Mouse (Mus musculus) adipocyte (in vitro differentiated cells): ENCODE measurements around the gene Ssh1.

Experiments
- DNase-seq: peaks from one replicate; pipeline ENCODE4 v3.0.0-alpha.2; 2016; ENCODE audit warnings: low spot score

The Ssh1 gene

DNA sequence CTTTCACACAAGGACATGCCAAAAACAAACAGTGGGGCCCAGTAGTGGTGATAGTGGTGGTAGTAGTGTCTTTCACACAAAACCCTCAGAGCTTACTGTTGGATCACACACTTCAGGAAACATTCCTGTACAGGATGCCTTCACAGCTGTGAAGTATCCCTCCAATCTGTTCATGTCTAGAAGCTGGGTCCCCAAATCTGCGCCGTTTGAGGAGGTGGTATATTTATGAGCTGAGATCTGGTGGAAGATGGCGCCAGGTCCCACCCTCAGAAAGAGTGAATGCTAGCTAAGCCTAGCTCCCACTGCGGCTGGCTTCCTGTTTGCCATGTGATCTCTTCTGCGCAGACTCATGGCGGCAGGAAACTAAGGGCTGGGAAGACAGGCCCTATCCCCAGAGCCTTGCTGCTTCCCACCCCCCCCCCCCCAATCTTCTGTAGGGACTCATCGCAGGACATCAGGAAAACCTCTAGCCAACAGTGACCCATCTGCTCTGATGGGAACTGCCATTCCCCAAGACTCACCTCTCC is 28.0 kb downstream of the Ssh1 start:
- DNase-seq: no peak

DNA sequence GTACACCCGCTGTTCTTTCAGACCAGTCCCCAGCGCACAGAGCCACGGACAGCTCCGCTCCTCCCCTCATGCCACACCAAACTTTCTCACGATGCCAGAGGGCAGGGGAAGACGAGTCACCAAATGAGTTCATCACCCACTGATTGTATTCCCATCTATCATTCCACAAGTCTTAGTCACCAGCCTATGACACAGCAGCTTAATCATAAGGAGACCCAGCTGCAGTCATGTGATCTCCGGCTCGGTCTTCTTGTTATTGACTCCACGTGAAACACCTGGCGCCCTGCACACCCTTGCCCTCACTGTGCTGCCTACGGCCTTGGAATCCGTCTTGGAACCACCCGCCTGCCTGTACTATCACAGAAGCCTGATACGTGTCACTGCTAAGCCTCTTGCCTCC is 28.7 kb downstream of the Ssh1 start:
- DNase-seq: no peak

GRCm38 (mm10) chr5:113961776-113962175 is 31.9 kb downstream of the Ssh1 start:
- no peak for DNase-seq

DNA sequence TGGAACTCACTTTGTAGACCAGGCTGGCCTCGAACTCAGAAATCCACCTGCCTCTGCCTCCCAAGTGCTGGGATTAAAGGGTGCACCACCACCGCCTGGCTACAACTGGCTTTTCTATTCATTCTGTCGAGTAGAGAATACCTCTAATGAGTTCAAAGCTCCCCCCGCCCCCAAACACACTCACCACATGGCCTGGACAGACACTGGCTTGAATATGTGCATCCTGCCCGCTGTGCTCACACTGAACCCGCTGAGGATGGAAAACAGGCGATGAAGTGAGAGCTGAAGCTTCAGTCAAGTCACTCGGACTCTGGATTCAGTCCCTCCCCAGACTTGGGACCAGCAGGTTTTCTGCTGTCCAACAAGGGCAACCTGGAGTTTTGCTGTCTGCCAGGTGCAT is 33.3 kb downstream of the Ssh1 start:
- no peak for DNase-seq

DNA sequence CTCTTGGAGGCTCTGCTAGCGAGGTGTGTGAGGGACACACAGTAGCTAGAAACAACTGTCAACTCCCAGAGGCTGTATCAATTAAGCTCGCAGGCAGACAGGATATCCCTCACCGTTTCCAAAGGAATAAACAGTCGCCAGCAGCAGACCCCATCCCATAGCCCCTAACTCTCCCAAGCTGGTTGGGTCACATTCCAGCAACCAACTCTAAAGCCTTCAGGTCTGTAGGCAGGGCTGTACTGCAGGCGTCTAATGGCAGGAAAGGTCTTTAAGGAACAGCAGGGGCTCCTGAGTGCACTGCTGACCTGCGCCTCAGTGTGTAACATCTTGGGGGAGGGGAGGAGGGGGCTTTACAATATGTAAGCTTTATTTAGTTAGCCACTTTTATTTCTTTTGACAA is 34.7 kb downstream of the Ssh1 start:
- DNase-seq: no peak

DNA sequence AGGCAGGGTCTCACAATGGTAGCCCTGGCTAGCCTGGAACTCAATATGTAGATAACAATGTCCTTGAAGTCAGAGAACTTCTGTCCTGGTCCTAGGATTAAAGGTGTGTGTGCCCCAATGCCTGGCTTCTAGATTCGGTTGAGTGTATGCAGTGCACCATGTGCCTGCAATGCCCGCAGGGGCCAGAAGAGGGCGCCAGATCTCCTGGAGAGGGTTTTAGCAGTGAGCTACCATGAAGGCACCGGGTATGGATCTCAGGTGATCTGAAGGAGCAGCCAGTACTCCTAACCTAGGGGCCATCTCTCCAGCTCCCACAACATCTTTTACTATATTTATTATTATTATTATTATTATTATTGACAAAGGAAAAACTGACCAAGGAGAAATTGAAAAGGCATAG is 37.2 kb downstream of the Ssh1 start:
- peak; percentile 80 for DNase-seq

GRCm38 (mm10) chr5:113955691-113956090 is 38.0 kb downstream of the Ssh1 start:
- no peak for DNase-seq

GRCm38 (mm10) chr5:113955281-113955680 is 38.4 kb downstream of the Ssh1 start:
- no peak for DNase-seq

DNA sequence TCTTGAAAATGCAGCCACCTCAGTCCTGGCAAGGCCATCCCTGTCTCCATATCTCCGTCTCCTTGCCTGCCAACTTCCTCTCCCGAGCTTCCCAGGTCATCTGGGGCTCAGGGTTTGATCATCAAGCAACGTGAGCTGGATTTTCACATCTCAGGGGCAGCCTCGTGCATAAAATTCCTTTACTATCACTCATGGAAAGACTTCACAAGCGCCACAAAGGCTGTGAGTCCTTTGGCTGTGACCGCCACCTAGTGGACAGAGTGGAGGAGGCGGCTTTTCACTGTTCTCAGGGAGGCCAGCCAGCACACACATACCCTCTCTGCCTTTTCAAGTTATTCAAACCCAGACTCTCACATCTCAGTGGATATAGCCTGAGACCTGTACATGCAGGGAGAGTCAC is 39.3 kb downstream of the Ssh1 start:
- DNase-seq: peak; percentile 88

DNA sequence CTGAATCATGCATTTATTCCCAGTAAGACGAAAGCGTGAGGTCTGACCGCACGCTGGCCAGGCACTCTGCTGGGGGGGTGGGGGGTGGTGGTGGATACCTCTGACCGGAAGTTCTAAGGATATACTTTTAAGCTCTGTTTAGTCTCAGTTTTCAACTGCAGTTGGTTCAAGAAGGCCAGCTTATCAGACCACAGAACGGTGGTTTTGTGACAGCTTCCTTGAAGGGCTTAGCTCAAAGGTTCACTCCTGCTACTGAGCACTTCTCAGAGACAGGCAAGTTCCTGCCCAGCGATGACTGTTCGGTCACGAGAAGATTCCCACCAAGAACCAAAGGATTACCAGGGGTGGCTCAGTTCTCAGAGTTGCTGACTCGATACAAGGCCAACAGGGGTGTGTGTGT is 41.2 kb downstream of the Ssh1 start:
- DNase-seq: no peak

- DNase-seq: no peak
These were observed 42.0 kb downstream of the Ssh1 start for GRCm38 (mm10) chr5:113951693-113952071.

- no peak for DNase-seq
These were observed 42.7 kb downstream of the Ssh1 start for GRCm38 (mm10) chr5:113950786-113951692.

GRCm38 (mm10) chr5:113950133-113950532 is 43.6 kb downstream of the Ssh1 start:
- no peak for DNase-seq

DNA sequence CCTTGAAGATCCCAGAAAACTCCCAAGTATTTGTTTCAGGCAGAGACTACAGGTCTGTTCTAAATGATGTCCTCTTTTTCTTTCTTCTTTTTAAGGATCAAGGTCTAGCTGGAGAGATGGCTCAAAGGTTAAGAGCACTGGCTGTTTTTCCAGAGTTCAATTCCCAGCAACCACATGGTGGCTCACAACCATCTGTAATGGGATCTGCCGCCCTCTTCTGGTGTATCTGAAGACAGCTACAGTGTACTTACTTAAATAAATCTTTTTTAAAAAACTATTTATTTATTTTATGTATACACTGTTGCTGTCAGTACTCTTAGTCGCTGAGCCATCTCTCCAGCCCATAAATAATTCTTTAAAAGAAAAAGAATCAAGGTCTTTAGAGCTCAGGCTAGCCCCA is 46.4 kb downstream of the Ssh1 start:
- no peak for DNase-seq

GRCm38 (mm10) chr5:113945126-113945525 is 48.6 kb downstream of the Ssh1 start:
- DNase-seq: no peak

- no peak for DNase-seq
These were observed 50.4 kb downstream of the Ssh1 start for GRCm38 (mm10) chr5:113943328-113943727.

DNA sequence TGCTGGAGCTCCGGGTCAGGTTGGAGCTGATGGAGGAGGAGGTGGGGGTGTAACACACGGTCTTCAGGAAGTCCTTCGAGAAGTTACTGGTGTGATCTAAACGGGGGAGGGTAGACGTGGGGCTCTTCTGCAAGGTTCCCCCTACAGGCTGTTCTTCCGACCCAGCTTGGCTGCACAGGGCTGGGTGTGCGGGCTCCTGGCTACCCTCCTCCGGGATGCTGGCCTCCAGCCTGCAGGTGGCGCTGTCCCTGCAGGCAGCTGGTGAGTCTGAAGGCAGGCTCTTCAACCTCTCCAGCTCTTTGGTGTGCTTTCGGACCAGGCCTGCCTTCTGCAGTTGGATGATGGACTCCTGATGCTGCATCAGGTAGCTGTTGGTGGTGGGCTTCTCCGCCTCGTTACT is 51.1 kb downstream of the Ssh1 start:
- peak; percentile 27 for DNase-seq

- no peak for DNase-seq
These were observed 54.3 kb downstream of the Ssh1 start for GRCm38 (mm10) chr5:113939263-113939900.

DNA sequence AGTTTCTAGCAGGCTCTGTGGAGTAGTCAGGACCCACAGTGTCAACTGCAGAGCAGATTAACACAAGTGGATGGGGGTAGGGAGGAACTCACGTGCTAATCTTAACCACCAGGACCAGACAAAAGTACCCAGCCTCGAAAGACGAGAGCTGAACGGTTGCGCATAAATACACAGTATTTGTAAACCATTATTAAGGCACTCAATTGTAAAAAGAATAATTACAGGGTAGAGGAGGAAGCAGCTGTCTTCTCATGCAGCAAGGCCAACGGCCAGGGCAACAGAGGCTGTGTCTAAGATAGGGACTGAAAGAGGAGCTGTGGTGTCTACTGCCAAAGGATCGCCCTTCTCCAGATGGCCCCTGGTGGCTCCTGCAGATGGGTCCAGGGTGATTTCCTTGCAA is 56.0 kb downstream of the Ssh1 start:
- DNase-seq: no peak

DNA sequence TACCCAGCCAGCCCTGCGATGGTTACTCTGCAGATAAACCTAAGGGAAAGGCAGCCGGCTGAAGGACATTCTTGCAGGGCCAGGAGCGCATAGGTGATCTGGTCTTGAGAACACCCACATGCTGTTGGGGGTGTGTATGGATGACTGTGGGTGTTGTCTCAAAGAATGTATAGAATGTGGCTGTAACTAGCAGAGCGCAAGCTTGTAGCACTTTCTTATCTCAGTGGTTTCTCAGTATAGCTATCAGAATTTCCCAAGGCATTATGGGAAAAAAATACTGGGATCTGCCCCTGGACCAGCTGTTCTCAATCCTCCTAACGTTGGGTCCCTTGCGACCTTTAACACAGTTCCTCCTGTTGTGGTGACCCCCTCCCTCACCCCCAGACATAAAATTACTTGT is 59.8 kb downstream of the Ssh1 start:
- DNase-seq: no peak

GRCm38 (mm10) chr5:113933480-113933879 is 60.2 kb downstream of the Ssh1 start:
- DNase-seq: no peak

- no peak for DNase-seq
These were observed 61.4 kb downstream of the Ssh1 start for GRCm38 (mm10) chr5:113932310-113932709.
